Mouse (Mus musculus) midbrain, embryonic 11.5 days (tissue): ENCODE measurements around the gene Acot7. TPM values are rescaled to one million over a fixed set of nuclear protein-coding genes. Genes with fewer than 3 reads are reported as not detected.

ENCODE experiments used
- ATAC-seq: fragments of 200-750 bp; cut with Nextera tagmentation; 2 replicates; pipeline ENCODE4 v1.8.0; 2017; ENCODE audit warnings: moderate TSS enrichment, moderate library complexity; ENCODE audit not compliant: low FRiP score
- DNase-seq: peaks from one replicate; pipeline ENCODE4 v3.0.0; 2015; ENCODE audit warnings: low spot score; ENCODE audit errors: missing footprints
- H3K27ac ChIP-seq: fragments of 300-500 bp; sonication (generic); 2 replicates; pipeline ENCODE4 v1.5.1; 2014; ENCODE audit warnings: low read depth, low read length
- H3K27me3 ChIP-seq: fragments of 300-500 bp; sonication (generic); 2 replicates; pipeline ENCODE4 v1.6.1; 2014; ENCODE audit warnings: mild to moderate bottlenecking, low read length, moderate library complexity, mixed read lengths; ENCODE audit not compliant: control insufficient read depth, insufficient read depth
- H3K36me3 ChIP-seq: fragments of 300-500 bp; sonication (generic); 2 replicates; pipeline ENCODE4 v1.6.1; 2014; ENCODE audit warnings: mild to moderate bottlenecking, low read length, moderate library complexity, mixed read lengths; ENCODE audit not compliant: control insufficient read depth, insufficient read depth
- H3K4me1 ChIP-seq: fragments of 300-500 bp; sonication (generic); 2 replicates; pipeline ENCODE4 v1.6.1; 2014; ENCODE audit warnings: low read length; ENCODE audit not compliant: control insufficient read depth, insufficient read depth
- H3K4me2 ChIP-seq: fragments of 300-500 bp; sonication (generic); 2 replicates; pipeline ENCODE4 v1.6.1; 2014; ENCODE audit warnings: mild to moderate bottlenecking, moderate library complexity
- H3K4me3 ChIP-seq: fragments of 300-500 bp; sonication (generic); 2 replicates; pipeline ENCODE4 v1.5.1; 2014; ENCODE audit warnings: low read depth, low read length
- H3K9ac ChIP-seq: fragments of 300-500 bp; sonication (generic); 2 replicates; pipeline ENCODE4 v1.6.1; 2014; ENCODE audit warnings: low read length
- H3K9me3 ChIP-seq: fragments of 300-500 bp; sonication (generic); 2 replicates; pipeline ENCODE4 v1.6.1; 2016; ENCODE audit warnings: low read length; ENCODE audit not compliant: control insufficient read depth
- WGBS: fragments of 180-500 bp; shearing (Covaris S2); extraction: QIAGEN DNeasy Blood & Tissue Kit; methylation state at CpG from one replicate; pipeline ENCODE4 v1.1.7; 2014; 5-methylcytosine and 5-hydroxymethylcytosine counted together
- polyA plus RNA-seq: library from polyadenylated mRNA; unstranded; fragments of >200 nt; fragmentation: Nextera tagmentation; extraction: Ambion mirVana; gene quantifications from 2 replicates; pipeline ENCODE4 v1.2.1, GENCODE M21; 2014

Gene Acot7
- polyA plus RNA-seq, 1 experiment from 2014 or later, result 93.5 TPM

GRCm38 (mm10) chr4:152159285-152159678, 18.7 kb upstream of the Acot7 start:
- Histone ChIP-seq H3K36me3 (no peaks in the 10 kb centered on the region), H3K27me3 (peaks cover 51% of the 10 kb centered on the region), H3K27ac (no peak overlapping the region), H3K9ac (no peak overlapping the region), H3K9me3 (no peaks in the 10 kb centered on the region), H3K4me2 (no peak overlapping the region), H3K4me1 (peaks cover 11% of the 10 kb centered on the region), H3K4me3 (peak overlapping the region; percentile 4; the same call in 1 of the 2 replicates)
- DNase-seq (peak; percentile 90), ATAC-seq (no peak)
- under 1% methylated on average over 19 of the region's 19 CpGs for WGBS

- no peaks in the 10 kb centered on the region for H3K36me3 ChIP-seq
- no peak overlapping the region for H3K4me3 ChIP-seq
- ATAC-seq (no peak), DNase-seq (no peak)
- no peaks in the 10 kb centered on the region for H3K9me3 ChIP-seq
- no peak overlapping the region for H3K9ac ChIP-seq
- no peak overlapping the region for H3K27ac ChIP-seq
- WGBS, result 33% methylated on average over 4 of the region's 4 CpGs
- no peak overlapping the region for H3K4me2 ChIP-seq
- H3K4me1 ChIP-seq, result peaks cover 11% of the 10 kb centered on the region
- H3K27me3 ChIP-seq, result peaks cover 51% of the 10 kb centered on the region
These were observed 17.2 kb upstream of the Acot7 start for GRCm38 (mm10) chr4:152160748-152161147.

DNA sequence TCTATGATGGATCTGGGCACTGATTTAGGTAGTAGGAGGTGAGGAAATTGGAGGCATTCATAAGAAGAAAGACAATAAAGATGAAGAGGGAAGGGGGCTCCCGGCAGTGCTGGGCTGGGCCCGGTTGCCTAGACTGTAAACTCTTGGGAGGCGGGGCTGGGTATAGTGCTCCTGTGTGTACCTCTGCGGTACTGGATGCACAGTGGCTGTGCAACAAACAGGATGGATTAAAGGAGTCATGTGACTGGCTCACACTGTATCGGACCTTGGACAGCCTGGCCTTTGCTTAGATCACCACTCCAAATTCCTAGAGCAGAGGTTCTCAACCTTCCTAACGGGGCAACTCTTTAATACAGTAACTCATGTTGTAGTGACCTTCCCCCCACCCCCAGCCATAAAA, 16.3 kb upstream of the Acot7 start:
- Histone ChIP-seq H3K36me3 (no peaks in the 10 kb centered on the region), H3K27me3 (peaks cover 51% of the 10 kb centered on the region), H3K27ac (no peak overlapping the region), H3K9ac (no peak overlapping the region), H3K4me3 (no peak overlapping the region), H3K9me3 (no peaks in the 10 kb centered on the region), H3K4me1 (peaks cover 11% of the 10 kb centered on the region), H3K4me2 (no peak overlapping the region)
- 79% methylated on average over 6 of the region's 6 CpGs for WGBS
- ATAC-seq, result no peak
- DNase-seq, result no peak

DNA sequence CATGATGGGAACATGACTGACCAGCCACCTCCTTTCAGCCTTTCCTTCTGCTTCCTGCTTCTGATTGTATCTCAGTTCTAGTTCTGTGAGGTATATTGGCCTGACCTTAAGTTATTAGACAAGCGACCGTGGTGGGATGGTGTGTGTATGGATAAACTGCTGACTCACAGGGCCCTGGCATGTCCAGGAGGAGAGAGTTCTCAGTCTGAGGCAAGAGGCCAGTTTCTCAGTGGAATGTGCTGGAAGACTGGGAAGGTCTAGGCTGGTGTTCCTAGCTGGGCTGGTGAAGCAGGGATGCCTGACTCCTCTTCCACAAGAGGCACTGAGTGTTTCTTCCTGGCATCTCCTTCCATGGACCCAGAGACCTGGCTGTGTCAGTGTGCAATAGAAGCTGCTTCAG, 15.2 kb upstream of the Acot7 start:
- no peak overlapping the region for H3K9ac ChIP-seq

GRCm38 (mm10) chr4:152165036-152165931, 12.7 kb upstream of the Acot7 start:
- no peaks in the 10 kb centered on the region for H3K9me3 ChIP-seq
- no peak overlapping the region for H3K9ac ChIP-seq
- H3K36me3 ChIP-seq, result no peaks in the 10 kb centered on the region
- no peak overlapping the region for H3K4me3 ChIP-seq
- DNase-seq, result peak; percentile 97
- 27% methylated on average over 22 of the region's 22 CpGs for WGBS
- H3K27me3 ChIP-seq, result peaks cover 18% of the 10 kb centered on the region
- ATAC-seq, result 0 out of 2 replicates have a peak, but pooled peaks have one; percentile 19
- no peak overlapping the region for H3K27ac ChIP-seq
- H3K4me2 ChIP-seq, result no peak overlapping the region
- H3K4me1 ChIP-seq, result no peaks in the 10 kb centered on the region

More for the DNA sequence above, 15.2 kb upstream of the Acot7 start:
- H3K27me3 ChIP-seq, result peaks cover 44% of the 10 kb centered on the region
- ATAC-seq, result no peak
- H3K4me1 ChIP-seq, result peaks cover 11% of the 10 kb centered on the region
- DNase-seq, result no peak
- H3K27ac ChIP-seq, result no peak overlapping the region
- 100% methylated on average over 2 of the region's 2 CpGs for WGBS
- no peaks in the 10 kb centered on the region for H3K9me3 ChIP-seq
- H3K36me3 ChIP-seq, result no peaks in the 10 kb centered on the region
- H3K4me2 ChIP-seq, result no peak overlapping the region
- no peak overlapping the region for H3K4me3 ChIP-seq

GRCm38 (mm10) chr4:152168052-152168451, 9.9 kb upstream of the Acot7 start:
- ATAC-seq, result no peak

GRCm38 (mm10) chr4:152169103-152169502, 8.8 kb upstream of the Acot7 start:
- ATAC-seq (no peak), DNase-seq (no peak)
- Histone ChIP-seq H3K9me3 (no peaks in the 10 kb centered on the region), H3K27me3 (no peaks in the 10 kb centered on the region), H3K27ac (no peak overlapping the region), H3K4me1 (no peaks in the 10 kb centered on the region), H3K4me2 (no peak overlapping the region), H3K4me3 (no peak overlapping the region), H3K9ac (no peak overlapping the region), H3K36me3 (no peaks in the 10 kb centered on the region)
- WGBS, result 82% methylated on average over 7 of the region's 7 CpGs

More at GRCm38 (mm10) chr4:152168052-152168451, 9.9 kb upstream of the Acot7 start:
- Histone ChIP-seq H3K27ac (no peak overlapping the region), H3K9me3 (no peaks in the 10 kb centered on the region), H3K4me1 (no peaks in the 10 kb centered on the region), H3K4me2 (no peak overlapping the region), H3K4me3 (no peak overlapping the region), H3K27me3 (no peaks in the 10 kb centered on the region), H3K36me3 (no peaks in the 10 kb centered on the region), H3K9ac (no peak overlapping the region)
- 64% methylated on average over 8 of the region's 8 CpGs for WGBS
- DNase-seq, result no peak

DNA sequence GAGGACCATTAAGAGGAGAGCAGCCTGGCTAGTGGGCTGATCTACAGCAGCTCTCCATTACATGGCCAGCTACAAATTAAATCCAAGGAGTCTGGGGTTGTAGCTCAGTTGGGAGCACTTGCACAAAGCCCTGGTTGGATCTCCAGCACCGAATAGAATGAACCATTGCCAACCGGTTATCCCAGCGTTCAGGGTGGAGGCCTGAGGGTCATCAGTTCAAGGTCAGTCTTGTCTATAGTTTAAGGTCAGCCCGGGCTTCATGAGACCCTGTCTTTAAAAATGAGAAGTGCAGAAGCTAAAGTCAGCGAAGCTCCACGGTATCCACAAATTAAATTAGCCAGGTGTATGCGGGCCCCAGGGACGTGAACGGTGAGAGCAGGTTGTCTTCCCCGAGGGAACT, 7.6 kb upstream of the Acot7 start:
- H3K4me3 ChIP-seq, result no peak overlapping the region
- H3K27me3 ChIP-seq, result no peaks in the 10 kb centered on the region; the same call in 1 of the 2 replicates
- no peak overlapping the region for H3K27ac ChIP-seq
- H3K9ac ChIP-seq, result no peak overlapping the region
- ATAC-seq (no peak), DNase-seq (no peak)
- H3K36me3 ChIP-seq, result no peaks in the 10 kb centered on the region
- no peak overlapping the region for H3K4me2 ChIP-seq
- no peaks in the 10 kb centered on the region for H3K9me3 ChIP-seq
- H3K4me1 ChIP-seq, result no peaks in the 10 kb centered on the region
- 80% methylated on average over 10 of the region's 10 CpGs for WGBS

DNA sequence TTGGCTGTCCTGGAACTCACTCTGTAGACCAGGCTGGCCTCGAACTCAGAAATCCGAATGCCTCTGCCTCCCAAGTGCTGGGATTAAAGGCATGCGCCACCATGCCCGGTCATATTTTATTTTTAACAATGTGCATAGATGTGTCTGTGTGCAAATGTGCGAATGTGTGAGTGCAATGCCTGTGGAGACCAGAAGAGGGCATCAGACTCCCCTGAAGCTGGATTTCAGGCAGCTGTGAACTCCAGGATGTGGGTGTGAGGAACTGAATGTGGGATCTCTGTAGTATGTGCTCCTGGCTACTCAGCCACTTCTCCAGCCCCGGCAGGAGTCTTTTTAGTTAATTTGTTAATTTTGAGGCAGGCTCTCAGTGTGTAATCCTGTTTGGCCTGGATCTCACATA, 6.4 kb upstream of the Acot7 start:
- Histone ChIP-seq H3K9ac (no peak overlapping the region), H3K4me1 (no peaks in the 10 kb centered on the region), H3K4me3 (no peak overlapping the region), H3K9me3 (no peaks in the 10 kb centered on the region), H3K36me3 (no peaks in the 10 kb centered on the region), H3K27me3 (peaks cover 2% of the 10 kb centered on the region; the same call in 1 of the 2 replicates), H3K27ac (no peak overlapping the region), H3K4me2 (no peak overlapping the region)
- no peak for DNase-seq
- no peak for ATAC-seq
- 85% methylated on average over 6 of the region's 6 CpGs for WGBS
